Mouse (Mus musculus) kidney, postnatal 25 days (tissue): ENCODE data around the gene Pigw.

Source experiments
- DNase-seq, 2 experiments: peaks; one replicate each; pipeline ENCODE4 v3.0.0; 2021; ENCODE audit warnings: mixed read lengths in 2 of 2

Pigw gene

GRCm38 (mm10) chr11:84879772-84880464, at the start of gene Pigw, which contains the start of gene Myo19:
Gene Pigw (minus strand): TSS chr11:84880285.
Gene Myo19 (plus strand): TSS chr11:84880148.
- peak; percentile 83 to 93 for DNase-seq

- no peak for DNase-seq
Observed at GRCm38 (mm10) chr11:84920981-84921380, 40.9 kb upstream of the Pigw start.

- no peak for DNase-seq
Observed at GRCm38 (mm10) chr11:84919951-84920350, 39.9 kb upstream of the Pigw start.

GRCm38 (mm10) chr11:84919276-84919675, 39.2 kb upstream of the Pigw start:
- peak; percentile 54 to 68 for DNase-seq

- peak; percentile 87 to 95 for DNase-seq
Observed at GRCm38 (mm10) chr11:84918425-84918824, 38.3 kb upstream of the Pigw start.

- DNase-seq, result no peak
Observed at GRCm38 (mm10) chr11:84916703-84917300, 36.7 kb upstream of the Pigw start.

- peak; percentile 93 for DNase-seq
Observed at GRCm38 (mm10) chr11:84916053-84916702, 36.1 kb upstream of the Pigw start, which contains the start of gene Znhit3. Gene Znhit3 (minus strand): TSS chr11:84916366.

GRCm38 (mm10) chr11:84914673-84915072, 34.6 kb upstream of the Pigw start:
- DNase-seq, result no peak

- peak in 1 of 2 experiments; percentile 29 for DNase-seq
Observed at GRCm38 (mm10) chr11:84910411-84910810, 30.3 kb upstream of the Pigw start.

- DNase-seq, result no peak
Observed at GRCm38 (mm10) chr11:84908480-84908879, 28.4 kb upstream of the Pigw start.

- DNase-seq, result no peak
Observed at GRCm38 (mm10) chr11:84907081-84907480, 27.0 kb upstream of the Pigw start.

GRCm38 (mm10) chr11:84904597-84905144, 24.6 kb upstream of the Pigw start:
- no peak for DNase-seq

- DNase-seq, result no peak
Observed at GRCm38 (mm10) chr11:84893113-84893512, 13.0 kb upstream of the Pigw start.

GRCm38 (mm10) chr11:84891705-84892104, 11.6 kb upstream of the Pigw start:
- no peak for DNase-seq

GRCm38 (mm10) chr11:84889492-84889891, 9.4 kb upstream of the Pigw start:
- DNase-seq, result no peak

GRCm38 (mm10) chr11:84888025-84888424, 7.9 kb upstream of the Pigw start:
- no peak for DNase-seq

- DNase-seq, result peak in 1 of 2 experiments; percentile 44
Observed at GRCm38 (mm10) chr11:84886767-84887511, 6.9 kb upstream of the Pigw start.

GRCm38 (mm10) chr11:84886236-84886635, 6.2 kb upstream of the Pigw start:
- peak; percentile 32 to 81 for DNase-seq

GRCm38 (mm10) chr11:84885238-84885637, 5.2 kb upstream of the Pigw start:
- DNase-seq, result no peak

GRCm38 (mm10) chr11:84882346-84882745, 2.3 kb upstream of the Pigw start:
- no peak for DNase-seq

- DNase-seq, result no peak
Observed at GRCm38 (mm10) chr11:84880971-84881370, 886 bp upstream of the Pigw start.

- peak; percentile 76 to 86 for DNase-seq
Observed at GRCm38 (mm10) chr11:84880465-84880961, 428 bp upstream of the Pigw start.
